Mouse (Mus musculus) stomach, postnatal 0 days (tissue): ENCODE data around the gene Mrnip.

Source experiments
- CTCF ChIP-seq: IDR thresholded peaks from 2 replicates; pipeline ENCODE4 v1.5.1; 2016; ENCODE audit warnings: antibody characterized with exemption, low read depth, mild to moderate bottlenecking, moderate library complexity
- EP300 ChIP-seq: optimal IDR thresholded peaks from 2 replicates; pipeline ENCODE3; 2016; ENCODE audit warnings: antibody characterized with exemption

DNA sequence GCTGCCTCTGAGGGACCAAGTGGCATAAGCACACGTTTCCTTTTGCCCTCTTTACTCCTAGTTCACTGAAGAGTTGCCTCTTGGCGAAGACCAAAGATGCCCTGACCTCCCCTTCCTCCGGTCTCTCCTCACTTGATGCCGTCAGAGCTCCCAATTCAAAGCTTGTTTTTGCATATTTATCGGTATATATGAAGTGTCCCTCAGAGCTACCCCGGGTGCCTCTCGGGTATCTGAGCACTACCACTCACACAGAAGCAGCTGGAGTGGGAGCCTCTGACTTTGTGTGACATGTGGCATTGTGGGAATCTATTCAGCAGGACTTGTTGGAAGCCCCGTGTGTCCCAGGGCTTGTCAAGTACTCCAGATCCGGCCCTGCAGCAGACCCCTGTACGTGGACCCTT, 42.4 kb upstream of the Mrnip start:
- TF ChIP-seq CTCF (no peak), EP300 (no peak)
